In genomic region chr3:145119425-145119824, GRCm38 (mm10) we compare ENCODE assay signal across 8 mouse cellular contexts. TPM values are rescaled to one million over a fixed set of nuclear protein-coding genes. Genes with fewer than 3 reads are reported as not detected.
DNase-seq lines count a peak whose midpoint lies in the region; ATAC-seq and TF ChIP-seq lines count a peak whose summit lies in the region.

No protein-coding gene starts in this region.

- peaks cover 5% of the 10 kb centered on the region; the same call in 1 of the 2 replicates for H3K4me1 ChIP-seq in heart, embryonic 16.5 days (ENCODE audit: control insufficient read depth, insufficient read depth, low read length)
- H3K4me1 ChIP-seq in hindbrain, embryonic 12.5 days, result peaks cover 9% of the 10 kb centered on the region; the same call in 1 of the 2 replicates
- H3K4me1 ChIP-seq in midbrain, embryonic 14.5 days (ENCODE audit: control insufficient read depth, insufficient read depth, low read length), result peaks cover 13% of the 10 kb centered on the region

- DNase-seq in heart, adult 11 months, result no peak
- DNase-seq in brain, embryonic 14.5 days (ENCODE audit: low read depth), result peak; percentile 5
- DNase-seq in midbrain, embryonic 14.5 days, result peak; percentile 14
- DNase-seq in adrenal gland, adult 2 months, result no peak
- DNase-seq in testis, postnatal 14 days (ENCODE audit: low spot score), result no peak

- no peak overlapping the region for H3K27ac ChIP-seq in heart, embryonic 16.5 days (ENCODE audit: low read length)
- peak overlapping the region; percentile 97; the same call in 1 of the 2 replicates for H3K27ac ChIP-seq in hindbrain, embryonic 12.5 days
- no peak overlapping the region for H3K27ac ChIP-seq in midbrain, embryonic 14.5 days (replicated peaks; ENCODE audit: low read depth, low read length)

- peak overlapping the region; percentile 75 for H3K4me2 ChIP-seq in heart, embryonic 16.5 days (ENCODE audit: low read depth, low read length)
- H3K4me2 ChIP-seq in hindbrain, embryonic 12.5 days (replicated peaks), result peak overlapping the region; percentile 75
- peak overlapping the region; percentile 60 for H3K4me2 ChIP-seq in midbrain, embryonic 14.5 days (ENCODE audit: low read length)

- no peak for ATAC-seq in heart, embryonic 16.5 days (replicated peaks; ENCODE audit: extremely low read depth, insufficient read depth, low FRiP score)
- no peak for ATAC-seq in hindbrain, embryonic 12.5 days (ENCODE audit: low FRiP score)
- ATAC-seq in midbrain, embryonic 14.5 days (ENCODE audit: low FRiP score, low TSS enrichment), result no peak
- ATAC-seq in inflammation-experienced regulatory T-cells, adult 6 months, result no peak

- peak overlapping the region; percentile 89 for H3K4me3 ChIP-seq in heart, embryonic 16.5 days (ENCODE audit: low read length)
- peak overlapping the region; percentile 72 for H3K4me3 ChIP-seq in hindbrain, embryonic 12.5 days
- H3K4me3 ChIP-seq in midbrain, embryonic 14.5 days (replicated peaks; ENCODE audit: low read depth, low read length), result peak overlapping the region; percentile 69

- H3K27me3 ChIP-seq in heart, embryonic 16.5 days (ENCODE audit: control insufficient read depth, insufficient read depth, low read length), result no peaks in the 10 kb centered on the region
- H3K27me3 ChIP-seq in hindbrain, embryonic 12.5 days, result no peaks in the 10 kb centered on the region
- H3K27me3 ChIP-seq in midbrain, embryonic 14.5 days (ENCODE audit: control insufficient read depth, insufficient read depth, low read length), result no peaks in the 10 kb centered on the region

- peak overlapping the region; percentile 95; the same call in 1 of the 2 replicates for H3K9ac ChIP-seq in heart, embryonic 16.5 days (ENCODE audit: low read length)
- H3K9ac ChIP-seq in hindbrain, embryonic 12.5 days, result peak overlapping the region; percentile 81; the same call in 1 of the 2 replicates
- peak overlapping the region; percentile 91 for H3K9ac ChIP-seq in midbrain, embryonic 14.5 days (replicated peaks; ENCODE audit: low read length)

- no peak for TF ChIP-seq CTCF in brain, embryonic 14.5 days (IDR thresholded peaks at IDR 0.05; ENCODE audit: borderline replicate concordance, extremely low read depth, insufficient read depth, insufficient read length)

- no peaks in the 10 kb centered on the region for H3K36me3 ChIP-seq in heart, embryonic 16.5 days (ENCODE audit: control insufficient read depth, insufficient read depth)
- no peaks in the 10 kb centered on the region for H3K36me3 ChIP-seq in hindbrain, embryonic 12.5 days
- no peaks in the 10 kb centered on the region for H3K36me3 ChIP-seq in midbrain, embryonic 14.5 days (ENCODE audit: control insufficient read depth, insufficient read depth, low read length)

- H3K9me3 ChIP-seq in heart, embryonic 16.5 days (replicated peaks; ENCODE audit: control insufficient read depth, low read length), result no peaks in the 10 kb centered on the region
- no peaks in the 10 kb centered on the region for H3K9me3 ChIP-seq in hindbrain, embryonic 12.5 days (replicated peaks)
- H3K9me3 ChIP-seq in midbrain, embryonic 14.5 days (ENCODE audit: control insufficient read depth, low read length), result no peaks in the 10 kb centered on the region

- WGBS in heart, embryonic 16.5 days, result 67% methylated on average over 7 of the region's 7 CpGs
- WGBS in hindbrain, embryonic 12.5 days, result 71% methylated on average over 7 of the region's 7 CpGs
- 72% methylated on average over 7 of the region's 7 CpGs for WGBS in midbrain, embryonic 14.5 days

- TF ChIP-seq POLR2A in brain, embryonic 14.5 days (IDR thresholded peaks at IDR 0.05; ENCODE audit: borderline replicate concordance, extremely low read depth, insufficient read depth, insufficient read length, poor library complexity, severe bottlenecking), result no peak

RNA-seq across cellular contexts. Expression of gene Odf2l, which starts 1.0 kb away (rescaled TPM):
- 11.3 and 13.0 TPM in 2 replicates for polyA plus RNA-seq in heart, embryonic 16.5 days (2015; fragmentation: Nextera tagmentation; extraction: Ambion mirVana)
- 18.6 and 22.5 TPM in 2 replicates for polyA plus RNA-seq in brain, embryonic 14.5 days (2012; rRNA removed)
- 24.8 and 26.6 TPM in 2 replicates for polyA plus RNA-seq in hindbrain, embryonic 12.5 days (2016; fragmentation: Nextera tagmentation; extraction: Ambion mirVana)
- polyA plus RNA-seq in midbrain, embryonic 14.5 days (2014; fragmentation: Nextera tagmentation; extraction: Ambion mirVana), result 13.3 and 14.2 TPM in 2 replicates
- 1 to 10 TPM; 5.6 to 8.6 (median 7.9) TPM for polyA plus RNA-seq in inflammation-experienced regulatory T-cells, adult 6 months (2017; shearing (Covaris generic))
- total RNA-seq in adrenal gland, adult 2 months (2021), result 10 to 100 TPM; 17.0 to 18.2 TPM
- polyA plus RNA-seq in adrenal gland, adult 2 months (2012; rRNA removed), result 1.2 and 2.0 TPM in 2 replicates

RNA-seq across cellular contexts. Expression of gene Clca2, which starts 20.2 kb away (rescaled TPM):
- 0.24 and 0.60 TPM in 2 replicates for polyA plus RNA-seq in heart, embryonic 16.5 days (2015; fragmentation: Nextera tagmentation; extraction: Ambion mirVana)
- polyA plus RNA-seq in brain, embryonic 14.5 days (2012; rRNA removed), result 0.15 and 0.18 TPM in 2 replicates
- 0.08 TPM in 2 replicates for polyA plus RNA-seq in hindbrain, embryonic 12.5 days (2016; fragmentation: Nextera tagmentation; extraction: Ambion mirVana)
- polyA plus RNA-seq in midbrain, embryonic 14.5 days (2014; fragmentation: Nextera tagmentation; extraction: Ambion mirVana), result not detected in 2 replicates
- polyA plus RNA-seq in inflammation-experienced regulatory T-cells, adult 6 months (2017; shearing (Covaris generic)), result not detected
- not detected for total RNA-seq in adrenal gland, adult 2 months (2021)
- polyA plus RNA-seq in adrenal gland, adult 2 months (2012; rRNA removed), result 0.12 and 0.17 TPM in 2 replicates

Comparison
In these comparisons a context has a peak if more than half of its experiments do, and no peak if none do; other contexts are left out.
1. DNase-seq: peak in brain, embryonic 14.5 days (single experiment) and midbrain, embryonic 14.5 days (single experiment); none in heart, adult 11 months (single experiment), adrenal gland, adult 2 months (single experiment) and testis, postnatal 14 days (single experiment).
2. Peak in every context shown above with its lines, with median percentiles within 50 percentile points of each other: H3K4me2 ChIP-seq, H3K4me3 ChIP-seq and H3K9ac ChIP-seq.